Mouse (Mus musculus) MEL (cell line): ENCODE measurements around the gene Auts2.

Experiments
- CTCF ChIP-seq, 3 experiments: IDR thresholded peaks in 2 of 3; conservative IDR thresholded peaks in 1 of 3; 2 replicates each; pipeline ENCODE4 v1.5.1; 2011 to 2012; ENCODE audit warnings: low read length in 3 of 3, low read depth in 2 of 3, mild to moderate bottlenecking in 2 of 3, improper control_type of control experiment in 1 of 3, inconsistent platforms in 1 of 3, mixed read lengths in 1 of 3, moderate library complexity in 1 of 3; ENCODE audit not compliant: control insufficient read depth in 1 of 3, insufficient read depth in 1 of 3, poor library complexity in 1 of 3, severe bottlenecking in 1 of 3
- HCFC1 ChIP-seq: IDR thresholded peaks from 2 replicates; pipeline ENCODE4 v1.6.1; 2012; ENCODE audit warnings: low read depth, mild to moderate bottlenecking, inconsistent platforms, low read length, improper control_type of control experiment, moderate library complexity
- POLR2A ChIP-seq, 2 experiments: IDR thresholded peaks; 2 replicates each; pipeline ENCODE4 v1.6.1; 2011 to 2012; ENCODE audit warnings: low read length in 2 of 2, mild to moderate bottlenecking in 2 of 2, control low read depth in 1 of 2, improper control_type of control experiment in 1 of 2, low read depth in 1 of 2, moderate library complexity in 1 of 2; ENCODE audit not compliant: control insufficient read depth in 1 of 2, insufficient read depth in 1 of 2, poor library complexity in 1 of 2
- POLR2AphosphoS2 ChIP-seq: IDR thresholded peaks from 2 replicates; pipeline ENCODE4 v1.6.1; 2011; ENCODE audit warnings: low read length, improper control_type of control experiment
- TCF12 ChIP-seq: IDR thresholded peaks from 2 replicates; pipeline ENCODE4 v1.6.1; 2014; ENCODE audit warnings: low read depth, mild to moderate bottlenecking, inconsistent platforms, low read length, improper control_type of control experiment, moderate library complexity
- UBTF ChIP-seq: IDR thresholded peaks from 2 replicates; pipeline ENCODE4 v1.6.1; 2012; ENCODE audit warnings: low read depth, mild to moderate bottlenecking, inconsistent platforms, low read length, improper control_type of control experiment, moderate library complexity, borderline replicate concordance; ENCODE audit not compliant: insufficient read depth
- ZC3H11A ChIP-seq: IDR thresholded peaks from 2 replicates; pipeline ENCODE4 v1.6.1; 2012; ENCODE audit warnings: low read depth, mild to moderate bottlenecking, inconsistent platforms, low read length, improper control_type of control experiment

GRCm38 (mm10) chr5:132332521-132332920 is 210.6 kb downstream of the Auts2 start:
- TF ChIP-seq POLR2A (IDR thresholded peaks at IDR 0.05; ENCODE audit: control insufficient read depth in 1 of 2, insufficient read depth in 1 of 2, low read depth in 1 of 2, low read length in 2 of 2, poor library complexity in 1 of 2) = no peak
- TF ChIP-seq CTCF (IDR thresholded peaks at IDR 0.05 in 2 of 3, conservative IDR thresholded peaks at IDR 0.05 in 1 of 3; ENCODE audit: control insufficient read depth in 1 of 3, insufficient read depth in 1 of 3, low read depth in 2 of 3, low read length in 3 of 3, poor library complexity in 1 of 3, severe bottlenecking in 1 of 3) = no peak
- no peak for TF ChIP-seq UBTF
- TF ChIP-seq POLR2AphosphoS2 = no peak
- no peak for TF ChIP-seq ZC3H11A
- TF ChIP-seq TCF12 = no peak
- TF ChIP-seq HCFC1 = no peak
